Mouse (Mus musculus) bone marrow macrophage, adult 2 months (primary cell): ENCODE measurements around the gene Ywhah.
"Not testable (repeated sequence)": the region's sequence is repeated elsewhere in the genome, so short reads cannot be mapped to it uniquely, and the experiment has no call there.

Experiments used
- CTCF ChIP-seq: IDR thresholded peaks from 2 replicates; pipeline ENCODE4 v1.5.1; 2012; ENCODE audit warnings: low read depth, mild to moderate bottlenecking, low read length, moderate library complexity
- POLR2A ChIP-seq: IDR thresholded peaks from 2 replicates; pipeline ENCODE4 v1.6.1; 2012; ENCODE audit warnings: mild to moderate bottlenecking, low read depth, low read length, borderline replicate concordance

GRCm38 (mm10) chr5:33040735-33041134 is 22.1 kb downstream of the Ywhah start:
- not testable (repeated sequence) for TF ChIP-seq CTCF, POLR2A
